Mouse (Mus musculus) CD4-positive helper T cell, adult 2 months (primary cell): ENCODE results near the gene Aco2.
"Not testable (repeated sequence)": the region's sequence is repeated elsewhere in the genome, so short reads cannot be mapped to it uniquely, and the experiment has no call there.

Experiments
- DNase-seq: peaks from one replicate; pipeline ENCODE4 v3.0.0-alpha.2; 2012; ENCODE audit warnings: low read depth, missing footprints, low spot score

The Aco2 gene

GRCm38 (mm10) chr15:81879531-81880401 lies 7.7 kb downstream of the Aco2 start:
- DNase-seq: no peak

GRCm38 (mm10) chr15:81882348-81882747 lies 10.2 kb downstream of the Aco2 start:
- no peak for DNase-seq

GRCm38 (mm10) chr15:81885418-81885934 lies 13.4 kb downstream of the Aco2 start:
- DNase-seq: no peak

- DNase-seq: no peak
Observed at GRCm38 (mm10) chr15:81886795-81887550, 14.9 kb downstream of the Aco2 start.

- no peak for DNase-seq
Observed at GRCm38 (mm10) chr15:81889175-81889574, 17.1 kb downstream of the Aco2 start.

- DNase-seq: no peak
Observed at GRCm38 (mm10) chr15:81891140-81891802, 19.2 kb downstream of the Aco2 start.

GRCm38 (mm10) chr15:81891822-81892580 lies 19.9 kb downstream of the Aco2 start:
- DNase-seq: no peak

GRCm38 (mm10) chr15:81894002-81894401 lies 21.9 kb downstream of the Aco2 start:
- DNase-seq: no peak

- no peak for DNase-seq
Observed at GRCm38 (mm10) chr15:81896407-81896806, 24.3 kb downstream of the Aco2 start.

- DNase-seq: no peak
Observed at GRCm38 (mm10) chr15:81897607-81898285, 25.6 kb downstream of the Aco2 start.

- no peak for DNase-seq
Observed at GRCm38 (mm10) chr15:81898751-81899150, 26.6 kb downstream of the Aco2 start.

GRCm38 (mm10) chr15:81904939-81905338 lies 32.8 kb downstream of the Aco2 start:
- peak; percentile 70 for DNase-seq

- DNase-seq: no peak
Observed at GRCm38 (mm10) chr15:81907953-81908352, 35.8 kb downstream of the Aco2 start.

GRCm38 (mm10) chr15:81908767-81909166 lies 36.7 kb downstream of the Aco2 start:
- DNase-seq: not testable (repeated sequence)

GRCm38 (mm10) chr15:81912498-81912897 lies 40.4 kb downstream of the Aco2 start:
- DNase-seq: no peak

- DNase-seq: no peak
Observed at GRCm38 (mm10) chr15:81914668-81915067, 42.6 kb downstream of the Aco2 start.

GRCm38 (mm10) chr15:81915663-81916062 lies 43.6 kb downstream of the Aco2 start:
- no peak for DNase-seq

- no peak for DNase-seq
Observed at GRCm38 (mm10) chr15:81917201-81917600, 45.1 kb downstream of the Aco2 start.

GRCm38 (mm10) chr15:81917621-81918463 lies 45.7 kb downstream of the Aco2 start:
- peak; percentile 67 for DNase-seq

- no peak for DNase-seq
Observed at GRCm38 (mm10) chr15:81919062-81919461, 47.0 kb downstream of the Aco2 start.
